Comparison of ENCODE assay signal across 9 mouse cellular contexts in genomic region chr13:111491046-111491756, GRCm38 (mm10). TPM values are rescaled to one million over a fixed set of nuclear protein-coding genes. Genes with fewer than 3 reads are reported as not detected.
DNase-seq lines count a peak whose midpoint lies in the region; ATAC-seq and TF ChIP-seq lines count a peak whose summit lies in the region.
"Had no signal": no experiment of that assay in that cellular context is flagged by ENCODE, and none has a peak within 500 bp of the region (broad histone marks: within the 10 kb centered on the region; RNA-seq: fewer than 3 reads in every experiment).

No protein-coding gene starts in this region.

- no peak overlapping the region for H3K9ac ChIP-seq in heart, embryonic 15.5 days
- H3K9ac ChIP-seq in forebrain, embryonic 13.5 days = no peak overlapping the region
- peak overlapping the region; percentile 8; the same call in 1 of the 2 replicates for H3K9ac ChIP-seq in liver, embryonic 16.5 days (ENCODE audit: low read depth, low read length)

- peaks cover 13% of the 10 kb centered on the region for H3K4me1 ChIP-seq in heart, embryonic 15.5 days (replicated peaks)
- H3K4me1 ChIP-seq in G1E (ENCODE audit: insufficient read depth, low read depth, low read length) = peaks cover 17% of the 10 kb centered on the region
- H3K4me1 ChIP-seq in forebrain, embryonic 13.5 days = peaks cover 21% of the 10 kb centered on the region
- H3K4me1 ChIP-seq in liver, embryonic 16.5 days (ENCODE audit: control insufficient read depth, low read depth, low read length) = peaks cover 10% of the 10 kb centered on the region

- 34% methylated on average over 13 of the region's 13 CpGs for whole genome bisulfite sequencing in heart, embryonic 15.5 days
- WGBS in forebrain, embryonic 13.5 days = 19% methylated on average over 13 of the region's 13 CpGs
- 23% methylated on average over 13 of the region's 13 CpGs for WGBS in liver, embryonic 16.5 days (ENCODE audit: insufficient replicate concordance)

- TF ChIP-seq CTCF in G1E (IDR thresholded peaks at IDR 0.05; ENCODE audit: low read depth, low read length) = no peak

- H3K27ac ChIP-seq in heart, embryonic 15.5 days = no peak overlapping the region
- no peak overlapping the region for H3K27ac ChIP-seq in forebrain, embryonic 13.5 days
- peak overlapping the region; percentile 99; the same call in 1 of the 2 replicates for H3K27ac ChIP-seq in liver, embryonic 16.5 days (ENCODE audit: low read length)

- ATAC-seq in heart, embryonic 15.5 days (replicated peaks; ENCODE audit: insufficient number of reproducible peaks, insufficient read depth, low FRiP score, low read depth) = no peak
- no peak for ATAC-seq in G1E (ENCODE audit: extremely low read depth, insufficient number of reproducible peaks, low FRiP score, poor library complexity, severe bottlenecking)
- ATAC-seq in forebrain, embryonic 13.5 days = no peak
- no peak for ATAC-seq in liver, embryonic 16.5 days (ENCODE audit: low read depth)

- no peak for DNase-seq in heart, adult 18-20 months
- DNase-seq in G1E (ENCODE audit: low spot score) = no peak
- DNase-seq in gastrocnemius, postnatal 10 days = no peak
- DNase-seq in layer of hippocampus, postnatal 10 days (ENCODE audit: low spot score in 2 of 2) = no peak
- DNase-seq in cerebellum, postnatal 14 days = no peak

- peaks cover 25% of the 10 kb centered on the region for H3K27me3 ChIP-seq in heart, embryonic 15.5 days
- H3K27me3 ChIP-seq in G1E (ENCODE audit: insufficient read depth, low read length) = peaks cover 25% of the 10 kb centered on the region
- H3K27me3 ChIP-seq in forebrain, embryonic 13.5 days = peaks cover 41% of the 10 kb centered on the region
- H3K27me3 ChIP-seq in liver, embryonic 16.5 days (ENCODE audit: control insufficient read depth, insufficient read depth, low read depth, low read length) = peaks cover 16% of the 10 kb centered on the region

- H3K4me3 ChIP-seq in heart, embryonic 15.5 days = peak overlapping the region; percentile 88
- peak overlapping the region; percentile 23; the same call in 1 of the 2 replicates for H3K4me3 ChIP-seq in G1E (ENCODE audit: low read depth, low read length)
- H3K4me3 ChIP-seq in forebrain, embryonic 13.5 days = peak overlapping the region; percentile 93; the same call in 1 of the 2 replicates
- H3K4me3 ChIP-seq in liver, embryonic 16.5 days (ENCODE audit: low read depth, low read length) = peak overlapping the region; percentile 84

- H3K36me3 ChIP-seq in heart, embryonic 15.5 days = no peaks in the 10 kb centered on the region
- no peaks in the 10 kb centered on the region for H3K36me3 ChIP-seq in G1E (replicated peaks)
- no peaks in the 10 kb centered on the region for H3K36me3 ChIP-seq in forebrain, embryonic 13.5 days (ENCODE audit: poor library complexity, severe bottlenecking)
- no peaks in the 10 kb centered on the region for H3K36me3 ChIP-seq in liver, embryonic 16.5 days (ENCODE audit: control insufficient read depth, insufficient read depth)

- H3K4me2 ChIP-seq in heart, embryonic 15.5 days = peak overlapping the region; percentile 85
- peak overlapping the region; percentile 77 for H3K4me2 ChIP-seq in forebrain, embryonic 13.5 days
- peak overlapping the region; percentile 96 for H3K4me2 ChIP-seq in liver, embryonic 16.5 days (ENCODE audit: low read depth, low read length)

- H3K9me3 ChIP-seq in heart, embryonic 15.5 days (replicated peaks) = no peaks in the 10 kb centered on the region
- no peaks in the 10 kb centered on the region for H3K9me3 ChIP-seq in G1E (replicated peaks)
- H3K9me3 ChIP-seq in forebrain, embryonic 13.5 days (replicated peaks) = no peaks in the 10 kb centered on the region
- H3K9me3 ChIP-seq in liver, embryonic 16.5 days (replicated peaks; ENCODE audit: control insufficient read depth, low read length) = no peaks in the 10 kb centered on the region

RNA-seq across cellular contexts. Expression of gene Gpbp1, which starts 1.3 kb away (rescaled TPM):
- 53.9 and 55.2 TPM in 2 replicates for polyA plus RNA-seq in heart, embryonic 15.5 days (2015; fragmentation: Nextera tagmentation; extraction: Ambion mirVana)
- 10 to 100 TPM; 49.8 to 58.4 TPM for total RNA-seq in heart, adult 18-20 months (2021)
- total RNA-seq in G1E (2014; fragmentation: Nextera tagmentation) (153 and 165 TPM in 2 replicates), G1E (2017) (134 and 160 TPM in 2 replicates)
- polyA plus RNA-seq in G1E (2012) = 6.9 and 11.4 TPM in 2 replicates
- 112 and 114 TPM in 2 replicates for polyA plus RNA-seq in forebrain, embryonic 13.5 days (2015; fragmentation: Nextera tagmentation; extraction: Ambion mirVana)
- 35.2 and 37.1 TPM in 2 replicates for polyA plus RNA-seq in liver, embryonic 16.5 days (2015; fragmentation: Nextera tagmentation; extraction: Ambion mirVana)
- total RNA-seq in gastrocnemius, postnatal 10 days (2021) = 10 to 100 TPM; 47.6 to 55.8 TPM
- total RNA-seq in layer of hippocampus, postnatal 10 days (2021) = 10 to 100 TPM; 75.1 to 82.4 TPM

RNA-seq across cellular contexts. Expression of gene Gm49496, which starts 58.5 kb away (rescaled TPM):
- polyA plus RNA-seq in heart, embryonic 15.5 days (2015; fragmentation: Nextera tagmentation; extraction: Ambion mirVana) = not detected in 2 replicates
- not detected for total RNA-seq in heart, adult 18-20 months (2021)
- not detected in 2 replicates for total RNA-seq in G1E (2014; fragmentation: Nextera tagmentation)
- not detected in 2 replicates for total RNA-seq in G1E (2017)
- not detected in 2 replicates for polyA plus RNA-seq in G1E (2012)
- not detected in 2 replicates for polyA plus RNA-seq in forebrain, embryonic 13.5 days (2015; fragmentation: Nextera tagmentation; extraction: Ambion mirVana)
- not detected in 2 replicates for polyA plus RNA-seq in liver, embryonic 16.5 days (2015; fragmentation: Nextera tagmentation; extraction: Ambion mirVana)
- total RNA-seq in gastrocnemius, postnatal 10 days (2021) = not detected
- not detected for total RNA-seq in layer of hippocampus, postnatal 10 days (2021)
- total RNA-seq: gastrocnemius, postnatal 4 days had no signal

Comparison
In these comparisons a context has a peak if more than half of its experiments do, and no peak if none do; other contexts are left out.
1. H3K4me3 ChIP-seq: peak in every context shown above with its lines; median percentile 93 in forebrain, embryonic 13.5 days; 88 in heart, embryonic 15.5 days; 84 in liver, embryonic 16.5 days; 23 in G1E.